Mouse (Mus musculus) embryonic facial prominence, embryonic 11.5 days (tissue): ENCODE data around the gene Gm49322. TPM values are rescaled to one million over a fixed set of nuclear protein-coding genes. Genes with fewer than 3 reads are reported as not detected.
A peak's percentile ranks its signal among the peaks of the same experiment; 100 is the strongest.
"Not testable (repeated sequence)": the region's sequence is repeated elsewhere in the genome, so short reads cannot be mapped to it uniquely, and the experiment has no call there.

Experiments used
- ATAC-seq: fragments of 200-750 bp; cut with Nextera tagmentation; replicated peaks from 2 replicates; pipeline ENCODE4 v1.8.0; 2017; ENCODE audit warnings: low read depth; ENCODE audit not compliant: insufficient number of reproducible peaks, low FRiP score, low TSS enrichment
- DNase-seq: peaks from one replicate; pipeline ENCODE4 v3.0.0-alpha.2; 2015; ENCODE audit warnings: low spot score
- H3K27ac ChIP-seq: fragments of 300-500 bp; sonication (generic); replicated peaks from 2 replicates; pipeline ENCODE4 v1.5.1; 2014; ENCODE audit warnings: mild to moderate bottlenecking, low read depth, low read length, control low read depth
- H3K27me3 ChIP-seq: fragments of 300-500 bp; sonication (generic); 2 replicates; pipeline ENCODE4 v1.6.1; 2014; ENCODE audit warnings: mild to moderate bottlenecking, low read length, moderate library complexity, mixed read lengths; ENCODE audit not compliant: control insufficient read depth, insufficient read depth
- H3K36me3 ChIP-seq: fragments of 300-500 bp; sonication (generic); replicated peaks from 2 replicates; pipeline ENCODE4 v1.6.1; 2014; ENCODE audit warnings: low read depth, mild to moderate bottlenecking, low read length, moderate library complexity, mixed read lengths; ENCODE audit not compliant: control insufficient read depth, insufficient read depth
- H3K4me1 ChIP-seq: fragments of 300-500 bp; sonication (generic); 2 replicates; pipeline ENCODE4 v1.6.1; 2014; ENCODE audit warnings: low read length, mixed read lengths; ENCODE audit not compliant: control insufficient read depth, insufficient read depth
- H3K4me2 ChIP-seq: fragments of 300-500 bp; sonication (generic); 2 replicates; pipeline ENCODE4 v1.6.1; 2014; ENCODE audit warnings: low read depth, mild to moderate bottlenecking, control low read depth, low read length, moderate library complexity
- H3K4me3 ChIP-seq: fragments of 300-500 bp; sonication (generic); 2 replicates; pipeline ENCODE4 v1.5.1; 2014; ENCODE audit warnings: low read depth, low read length, control low read depth
- H3K9ac ChIP-seq: fragments of 300-500 bp; sonication (generic); replicated peaks from 2 replicates; pipeline ENCODE4 v1.6.1; 2014; ENCODE audit warnings: mild to moderate bottlenecking, control low read depth, low read length
- H3K9me3 ChIP-seq: fragments of 300-500 bp; sonication (generic); replicated peaks from 2 replicates; pipeline ENCODE4 v1.6.1; 2016; ENCODE audit warnings: mild to moderate bottlenecking, low read length, inconsistent platforms, mixed read lengths; ENCODE audit not compliant: control insufficient read depth
- WGBS: fragments of 180-500 bp; shearing (Covaris S2); extraction: QIAGEN DNeasy Blood & Tissue Kit; methylation state at CpG from one replicate; pipeline ENCODE4 v1.1.7; 2014; 5-methylcytosine and 5-hydroxymethylcytosine counted together
- polyA plus RNA-seq: library from polyadenylated mRNA; unstranded; fragments of >200 nt; fragmentation: Nextera tagmentation; extraction: Ambion mirVana; gene quantifications from 2 replicates; pipeline ENCODE4 v1.2.1, GENCODE M21; 2014

Gm49322 gene
- 1.4 and 1.5 TPM in 2 replicates for polyA plus RNA-seq

DNA sequence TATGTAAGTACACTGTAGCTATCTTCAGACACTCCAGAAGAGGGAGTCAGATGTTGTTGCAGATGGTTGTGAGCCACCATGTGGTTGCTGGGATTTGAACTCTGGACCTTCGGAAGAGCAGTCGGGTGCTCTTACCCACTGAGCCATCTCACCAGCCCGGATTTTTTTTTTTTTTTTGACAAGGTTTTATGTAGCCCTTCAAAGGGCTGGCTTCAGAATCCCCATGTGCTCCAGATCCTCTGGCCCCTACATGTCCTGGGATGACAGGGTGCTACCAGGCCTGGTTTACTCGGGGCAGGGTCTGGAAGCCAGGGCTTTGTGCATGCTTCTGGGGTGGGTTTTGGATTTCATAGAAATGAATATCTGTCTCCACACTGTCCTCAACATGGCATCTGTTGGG is at the start of gene Gm49322:
Gene Gm49322, plus strand, starts transcription at position 301 of the 400 bp plus-strand sequence.
- not testable (repeated sequence) for H3K36me3 ChIP-seq, H3K27me3 ChIP-seq, H3K4me1 ChIP-seq, H3K27ac ChIP-seq, H3K4me2 ChIP-seq, H3K4me3 ChIP-seq, H3K9me3 ChIP-seq, H3K9ac ChIP-seq, DNase-seq, ATAC-seq
- WGBS = 89% methylated on average over 4 of the region's 4 CpGs

DNA sequence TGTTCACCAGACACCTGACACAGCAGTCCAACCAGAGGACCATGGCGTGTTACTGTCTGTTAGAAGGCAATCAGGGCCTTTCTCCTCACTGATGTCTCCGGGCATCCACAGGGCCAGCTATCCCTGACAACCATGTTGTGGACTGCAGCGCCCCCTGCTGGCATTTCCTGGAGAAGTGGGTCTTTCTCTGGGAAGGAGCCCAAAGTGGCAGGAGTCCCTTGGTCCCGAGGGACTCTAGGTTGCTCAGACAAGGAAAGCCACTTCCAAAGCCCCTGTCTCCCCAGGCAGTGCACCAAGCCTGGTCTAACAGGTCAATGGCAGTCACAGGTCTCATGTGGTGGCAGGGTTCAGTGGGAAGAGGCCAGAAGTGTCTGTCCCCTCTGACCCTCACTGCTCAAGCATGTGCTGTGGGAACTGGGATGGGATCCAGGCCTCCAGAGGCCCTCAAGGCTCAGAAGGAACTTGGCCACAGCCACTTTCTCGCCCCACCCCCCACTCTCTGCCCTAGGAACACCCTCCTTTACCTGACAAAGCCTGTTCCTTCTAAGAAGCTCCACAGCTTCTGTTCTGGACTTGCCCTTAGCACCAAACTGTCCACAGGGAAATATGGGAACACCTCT is 48.4 kb upstream of the Gm49322 start:
- peaks cover 4% of the 10 kb centered on the region; the same call in 1 of the 2 replicates for H3K4me1 ChIP-seq
- 35% methylated on average over 5 of the region's 5 CpGs for WGBS
- H3K27me3 ChIP-seq = no peaks in the 10 kb centered on the region
- H3K9ac ChIP-seq = no peak overlapping the region
- no peaks in the 10 kb centered on the region for H3K36me3 ChIP-seq
- H3K4me3 ChIP-seq = no peak overlapping the region
- H3K4me2 ChIP-seq = no peak overlapping the region
- no peak overlapping the region for H3K27ac ChIP-seq
- DNase-seq = peak; percentile 74
- ATAC-seq = no peak
- no peaks in the 10 kb centered on the region for H3K9me3 ChIP-seq

DNA sequence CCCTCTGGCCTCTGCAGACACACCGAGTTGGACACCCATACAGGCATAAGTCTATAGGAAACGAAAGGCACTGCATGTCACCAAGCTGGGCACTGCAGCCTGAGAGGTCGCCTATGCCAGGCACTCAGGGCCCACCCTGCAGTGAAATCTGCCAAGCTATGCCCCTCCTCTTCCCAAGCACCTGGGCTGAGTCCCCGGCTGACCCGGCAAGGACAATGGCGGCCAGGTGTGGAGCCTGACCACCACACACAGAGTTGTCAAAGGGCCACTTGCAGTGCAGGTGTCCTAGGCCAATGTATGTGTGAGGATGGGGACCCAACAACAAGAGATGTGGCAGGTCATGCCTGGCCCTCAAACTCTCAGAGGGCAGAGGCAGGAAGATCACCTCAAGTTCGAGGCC is 46.4 kb upstream of the Gm49322 start:
- Histone ChIP-seq H3K36me3 (no peaks in the 10 kb centered on the region), H3K4me2 (no peak overlapping the region), H3K27ac (no peak overlapping the region), H3K27me3 (no peaks in the 10 kb centered on the region), H3K9me3 (no peaks in the 10 kb centered on the region), H3K4me3 (no peak overlapping the region), H3K9ac (no peak overlapping the region), H3K4me1 (peaks cover 4% of the 10 kb centered on the region; the same call in 1 of the 2 replicates)
- ATAC-seq (no peak), DNase-seq (no peak)
- 96% methylated on average over 7 of the region's 7 CpGs for WGBS

- DNase-seq (no peak), ATAC-seq (no peak)
- peak overlapping the region; percentile 97 for H3K4me3 ChIP-seq
- no peaks in the 10 kb centered on the region for H3K36me3 ChIP-seq
- peak overlapping the region; percentile 95 for H3K9ac ChIP-seq
- H3K9me3 ChIP-seq = no peaks in the 10 kb centered on the region
- H3K4me1 ChIP-seq = peaks cover 4% of the 10 kb centered on the region; the same call in 1 of the 2 replicates
- no peaks in the 10 kb centered on the region for H3K27me3 ChIP-seq
- peak overlapping the region; percentile 84 for H3K4me2 ChIP-seq
- 0 out of 2 replicates have a peak overlapping the region, but pooled peaks have one; percentile 70 for H3K27ac ChIP-seq
- under 1% methylated on average over 13 of the region's 13 CpGs for whole genome bisulfite sequencing
Observed at GRCm38 (mm10) chr10:80560621-80561020, 45.2 kb upstream of the Gm49322 start.

- under 1% methylated on average over 72 of the region's 72 CpGs for WGBS
- Histone ChIP-seq H3K27me3 (no peaks in the 10 kb centered on the region), H3K4me1 (peaks cover 4% of the 10 kb centered on the region), H3K36me3 (no peaks in the 10 kb centered on the region), H3K4me3 (peak within 1 kb of the TSS; percentile 97), H3K9me3 (no peaks in the 10 kb centered on the region), H3K27ac (peak within 1 kb of the TSS; percentile 70), H3K9ac (peak within 1 kb of the TSS; percentile 95), H3K4me2 (peak within 1 kb of the TSS; percentile 84)
- peak; percentile 60 for ATAC-seq
- DNase-seq = peak; percentile 96
Observed at GRCm38 (mm10) chr10:80561116-80561944, 44.5 kb upstream of the Gm49322 start, which contains the start of gene Rexo1. Gene Rexo1 (minus strand): TSS chr10:80561560.

DNA sequence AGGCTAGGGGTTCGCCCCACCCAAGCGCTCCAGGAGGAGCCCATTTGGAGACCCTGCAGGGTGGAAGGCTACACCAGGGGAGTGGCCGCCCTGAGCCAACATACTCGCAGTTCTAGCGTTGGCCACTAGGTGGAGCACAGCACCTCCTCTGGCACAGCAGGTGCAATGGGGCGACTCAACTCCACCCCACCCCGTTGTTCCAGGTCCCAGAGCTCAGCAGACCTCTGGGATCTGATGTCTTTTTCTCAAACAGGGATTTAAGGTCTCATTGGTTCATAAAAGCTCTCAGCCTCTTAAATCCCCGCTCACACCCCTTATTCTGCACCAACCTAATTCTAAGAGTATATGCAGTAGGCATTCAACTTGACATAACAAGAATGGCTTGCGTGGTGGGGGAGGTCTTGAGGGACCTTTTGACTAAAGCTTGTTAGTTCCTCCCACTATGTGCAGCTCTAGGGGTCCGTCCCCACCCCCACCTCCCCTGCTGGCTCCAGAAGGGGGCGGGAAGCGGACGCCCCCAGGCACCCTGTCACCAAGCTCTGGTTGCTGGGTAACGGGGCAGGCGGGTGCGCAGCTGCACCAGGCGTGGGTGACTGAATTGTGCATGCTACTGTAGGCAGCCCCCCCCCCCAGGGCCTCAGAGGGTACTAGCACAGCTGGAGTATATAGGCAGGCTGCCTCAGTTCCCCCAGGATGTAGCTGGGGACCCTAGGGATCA is 39.3 kb upstream of the Gm49322 start:
- DNase-seq (peak; percentile 85), ATAC-seq (peak; percentile 30; the same call in 1 of the 2 replicates)
- H3K4me3 ChIP-seq = no peak overlapping the region
- H3K27me3 ChIP-seq = no peaks in the 10 kb centered on the region
- H3K4me1 ChIP-seq = peaks cover 6% of the 10 kb centered on the region
- H3K9ac ChIP-seq = no peak overlapping the region
- 22% methylated on average over 17 of the region's 17 CpGs for WGBS
- H3K4me2 ChIP-seq = no peak overlapping the region
- no peaks in the 10 kb centered on the region for H3K9me3 ChIP-seq
- H3K36me3 ChIP-seq = no peaks in the 10 kb centered on the region
- H3K27ac ChIP-seq = no peak overlapping the region

DNA sequence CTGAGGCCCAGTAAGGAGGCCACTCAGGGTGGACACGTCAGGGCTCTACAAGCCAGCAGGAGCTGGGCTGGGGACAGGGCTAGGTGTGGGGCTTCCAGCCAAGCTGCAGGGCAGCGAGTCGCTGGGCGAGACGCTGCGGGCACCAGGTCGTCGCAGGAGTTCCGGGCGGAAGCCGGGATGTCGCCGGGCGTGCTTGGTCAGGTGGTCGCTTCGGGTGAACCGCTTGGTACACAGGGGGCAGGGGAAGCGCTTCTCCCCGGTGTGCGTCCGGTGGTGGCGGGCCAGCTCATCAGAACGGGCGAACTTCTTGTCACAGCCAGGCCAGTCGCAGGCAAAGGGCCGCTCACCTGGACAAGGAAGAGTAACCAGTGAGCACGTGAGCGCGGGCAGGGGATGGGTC is 36.9 kb upstream of the Gm49322 start:
- 93% methylated on average over 27 of the region's 29 CpGs for WGBS
- no peak overlapping the region for H3K4me3 ChIP-seq
- H3K36me3 ChIP-seq = no peaks in the 10 kb centered on the region
- no peak overlapping the region for H3K4me2 ChIP-seq
- no peaks in the 10 kb centered on the region for H3K27me3 ChIP-seq
- no peak overlapping the region for H3K9ac ChIP-seq
- peaks cover 6% of the 10 kb centered on the region for H3K4me1 ChIP-seq
- DNase-seq = no peak
- ATAC-seq = no peak
- no peak overlapping the region for H3K27ac ChIP-seq
- no peaks in the 10 kb centered on the region for H3K9me3 ChIP-seq
